Mouse (Mus musculus): ENCODE data around the gene Arhgap27. TPM values are rescaled to one million over a fixed set of nuclear protein-coding genes. Genes with fewer than 3 reads are reported as not detected.

Arhgap27 gene
- polyA plus RNA-seq, 1 experiment from 2014 or later: 16.9 TPM

DNA sequence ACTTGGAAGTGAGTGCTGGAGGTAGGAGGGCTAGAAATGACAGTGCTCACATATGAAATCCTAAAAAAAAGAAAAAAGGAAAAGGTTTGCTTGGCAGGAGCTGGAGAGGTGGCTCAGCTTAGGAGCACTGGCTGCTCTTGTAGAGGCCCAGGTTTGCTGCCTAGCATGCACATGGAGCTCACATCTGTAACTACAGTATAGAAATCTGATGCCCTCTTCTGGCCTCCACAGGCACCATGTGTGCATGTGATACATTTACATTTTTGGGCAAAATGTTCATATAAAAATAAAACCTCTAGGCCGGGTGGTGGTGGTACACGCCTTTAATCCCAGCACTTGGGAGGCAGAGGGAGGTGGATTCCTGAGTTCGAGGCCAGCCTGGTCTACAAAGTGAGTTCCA lies 35.6 kb upstream of the Arhgap27 start:
- 80% methylated on average over 3 of the region's 3 CpGs for WGBS
- Histone ChIP-seq H3K4me2 (replicated peaks; ENCODE audit: low read depth) (no peak overlapping the region), H3K4me3 (ENCODE audit: low read depth, low read length) (no peak overlapping the region), H3K9ac (ENCODE audit: low read depth, low read length) (no peak overlapping the region), H3K4me1 (replicated peaks; ENCODE audit: control insufficient read depth, insufficient read depth, low read length) (no peaks in the 10 kb centered on the region), H3K36me3 (ENCODE audit: control insufficient read depth, insufficient read depth) (peaks cover 34% of the 10 kb centered on the region), H3K27ac (ENCODE audit: low read depth, low read length) (no peak overlapping the region), H3K27me3 (replicated peaks; ENCODE audit: control insufficient read depth, insufficient read depth, low read length) (no peaks in the 10 kb centered on the region), H3K9me3 (ENCODE audit: control insufficient read depth) (no peaks in the 10 kb centered on the region)
- TF ChIP-seq CTCF (IDR thresholded peaks at IDR 0.05; ENCODE audit: low read depth): peak; percentile 65
- ATAC-seq: no peak

DNA sequence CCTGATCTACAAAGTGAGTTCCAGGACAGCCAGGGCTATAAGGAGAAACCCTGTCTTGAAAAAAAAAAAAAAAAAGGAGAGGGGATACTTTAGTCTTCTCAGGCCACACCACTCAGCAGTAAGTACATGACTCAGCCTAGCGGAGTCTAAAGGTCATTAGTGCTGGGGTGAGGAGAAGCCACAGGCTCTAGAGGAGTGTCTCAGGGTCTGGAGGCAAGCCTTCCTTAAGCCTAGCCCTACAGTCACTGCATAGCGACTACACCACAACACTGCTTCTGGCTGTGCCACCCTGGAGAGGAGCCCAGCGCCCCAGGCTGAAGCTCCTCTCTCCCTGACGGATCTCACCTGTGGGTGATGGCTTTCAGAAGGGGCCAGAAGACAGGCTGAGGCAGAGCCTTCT lies 33.2 kb upstream of the Arhgap27 start:
- 66% methylated on average over 4 of the region's 4 CpGs for WGBS
- no peaks in the 10 kb centered on the region for H3K4me1 ChIP-seq (replicated peaks; ENCODE audit: control insufficient read depth, insufficient read depth, low read length)
- TF ChIP-seq CTCF (IDR thresholded peaks at IDR 0.05; ENCODE audit: low read depth): no peak
- ATAC-seq: peak; percentile 89
- no peaks in the 10 kb centered on the region for H3K9me3 ChIP-seq (ENCODE audit: control insufficient read depth)
- peak overlapping the region; percentile 73 for H3K27ac ChIP-seq (ENCODE audit: low read depth, low read length)
- H3K4me2 ChIP-seq (replicated peaks; ENCODE audit: low read depth): no peak overlapping the region
- peaks cover 41% of the 10 kb centered on the region for H3K36me3 ChIP-seq (ENCODE audit: control insufficient read depth, insufficient read depth)
- H3K9ac ChIP-seq (ENCODE audit: low read depth, low read length): no peak overlapping the region
- H3K27me3 ChIP-seq (replicated peaks; ENCODE audit: control insufficient read depth, insufficient read depth, low read length): no peaks in the 10 kb centered on the region
- H3K4me3 ChIP-seq (ENCODE audit: low read depth, low read length): no peak overlapping the region

DNA sequence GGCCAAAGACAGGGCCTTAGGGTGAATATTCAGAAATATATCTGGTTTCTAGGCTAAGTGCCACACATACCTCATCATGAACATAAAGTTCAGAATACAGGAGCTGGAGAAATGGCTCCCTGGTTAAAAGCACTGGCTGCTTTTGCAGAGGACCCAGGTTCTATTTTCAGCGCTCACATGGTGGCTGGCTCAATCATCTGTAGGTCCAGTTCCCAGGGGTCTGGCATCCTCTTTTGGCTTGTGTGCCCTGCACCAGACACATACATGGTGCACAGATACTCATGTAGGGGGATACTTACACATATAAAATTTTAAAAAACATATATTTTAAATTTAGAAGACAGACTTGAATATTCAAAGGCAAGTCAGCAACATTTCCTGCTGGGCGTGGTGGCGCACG lies 32.7 kb upstream of the Arhgap27 start:
- Histone ChIP-seq H3K4me1 (replicated peaks; ENCODE audit: control insufficient read depth, insufficient read depth, low read length) (no peaks in the 10 kb centered on the region), H3K9me3 (ENCODE audit: control insufficient read depth) (no peaks in the 10 kb centered on the region), H3K9ac (ENCODE audit: low read depth, low read length) (no peak overlapping the region), H3K4me3 (ENCODE audit: low read depth, low read length) (no peak overlapping the region), H3K4me2 (replicated peaks; ENCODE audit: low read depth) (no peak overlapping the region), H3K27ac (ENCODE audit: low read depth, low read length) (no peak overlapping the region), H3K36me3 (ENCODE audit: control insufficient read depth, insufficient read depth) (peaks cover 42% of the 10 kb centered on the region), H3K27me3 (replicated peaks; ENCODE audit: control insufficient read depth, insufficient read depth, low read length) (no peaks in the 10 kb centered on the region)
- no peak for TF ChIP-seq CTCF (IDR thresholded peaks at IDR 0.05; ENCODE audit: low read depth)
- 93% methylated on average over 4 of the region's 4 CpGs for WGBS
- ATAC-seq: no peak

DNA sequence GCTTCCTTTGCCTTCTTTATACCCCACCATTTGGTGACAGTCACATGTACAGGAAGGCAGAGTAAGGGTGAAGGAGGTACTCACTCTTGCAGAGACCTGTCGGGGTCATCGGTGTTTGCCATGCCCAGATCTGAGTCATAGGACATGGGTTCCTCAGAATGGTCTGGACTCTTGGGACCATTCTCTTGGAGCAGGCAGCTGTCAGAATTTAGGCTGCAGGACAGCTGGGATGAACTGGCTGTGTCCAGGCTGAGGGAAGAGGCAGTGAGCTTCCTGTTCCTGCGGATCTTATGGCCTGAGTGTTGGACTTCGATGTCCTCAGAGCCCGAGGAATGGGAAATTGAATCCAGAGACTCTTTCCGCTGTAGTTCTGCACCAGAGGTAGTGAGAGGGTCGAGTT lies 31.1 kb upstream of the Arhgap27 start:
- no peak for TF ChIP-seq CTCF (IDR thresholded peaks at IDR 0.05; ENCODE audit: low read depth)
- Histone ChIP-seq H3K27ac (ENCODE audit: low read depth, low read length) (no peak overlapping the region), H3K36me3 (ENCODE audit: control insufficient read depth, insufficient read depth) (peaks cover 46% of the 10 kb centered on the region), H3K27me3 (replicated peaks; ENCODE audit: control insufficient read depth, insufficient read depth, low read length) (no peaks in the 10 kb centered on the region), H3K9me3 (ENCODE audit: control insufficient read depth) (no peaks in the 10 kb centered on the region), H3K9ac (ENCODE audit: low read depth, low read length) (no peak overlapping the region), H3K4me3 (ENCODE audit: low read depth, low read length) (no peak overlapping the region), H3K4me1 (replicated peaks; ENCODE audit: control insufficient read depth, insufficient read depth, low read length) (no peaks in the 10 kb centered on the region), H3K4me2 (replicated peaks; ENCODE audit: low read depth) (no peak overlapping the region)
- ATAC-seq: no peak
- 87% methylated on average over 7 of the region's 7 CpGs for WGBS

DNA sequence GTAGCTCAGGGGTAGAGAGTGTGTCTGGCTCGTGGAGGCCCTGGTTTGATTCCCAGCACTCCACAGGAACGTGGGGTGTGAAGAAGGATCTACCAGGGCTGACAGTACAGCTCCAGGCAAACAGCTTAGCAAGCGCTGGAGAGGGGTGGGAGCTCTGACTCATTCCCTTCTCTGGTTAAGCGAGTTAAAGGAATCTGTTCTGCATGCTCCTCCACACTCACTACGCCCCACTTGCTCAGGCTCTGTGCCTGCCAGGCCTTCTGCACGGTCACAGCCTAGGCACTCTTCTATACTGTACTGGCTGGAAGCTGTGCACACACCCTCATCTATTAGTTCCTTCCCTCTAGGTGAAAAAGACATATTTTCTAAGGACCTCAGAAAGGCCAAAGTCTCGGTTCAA lies 30.5 kb upstream of the Arhgap27 start:
- no peak overlapping the region for H3K4me2 ChIP-seq (replicated peaks; ENCODE audit: low read depth)
- 84% methylated on average over 7 of the region's 7 CpGs for WGBS
- H3K36me3 ChIP-seq (ENCODE audit: control insufficient read depth, insufficient read depth): peaks cover 46% of the 10 kb centered on the region
- TF ChIP-seq CTCF (IDR thresholded peaks at IDR 0.05; ENCODE audit: low read depth): no peak
- no peaks in the 10 kb centered on the region for H3K4me1 ChIP-seq (replicated peaks; ENCODE audit: control insufficient read depth, insufficient read depth, low read length)
- H3K9me3 ChIP-seq (ENCODE audit: control insufficient read depth): no peaks in the 10 kb centered on the region
- no peaks in the 10 kb centered on the region for H3K27me3 ChIP-seq (replicated peaks; ENCODE audit: control insufficient read depth, insufficient read depth, low read length)
- no peak for ATAC-seq
- H3K27ac ChIP-seq (ENCODE audit: low read depth, low read length): no peak overlapping the region
- no peak overlapping the region for H3K9ac ChIP-seq (ENCODE audit: low read depth, low read length)
- H3K4me3 ChIP-seq (ENCODE audit: low read depth, low read length): no peak overlapping the region

DNA sequence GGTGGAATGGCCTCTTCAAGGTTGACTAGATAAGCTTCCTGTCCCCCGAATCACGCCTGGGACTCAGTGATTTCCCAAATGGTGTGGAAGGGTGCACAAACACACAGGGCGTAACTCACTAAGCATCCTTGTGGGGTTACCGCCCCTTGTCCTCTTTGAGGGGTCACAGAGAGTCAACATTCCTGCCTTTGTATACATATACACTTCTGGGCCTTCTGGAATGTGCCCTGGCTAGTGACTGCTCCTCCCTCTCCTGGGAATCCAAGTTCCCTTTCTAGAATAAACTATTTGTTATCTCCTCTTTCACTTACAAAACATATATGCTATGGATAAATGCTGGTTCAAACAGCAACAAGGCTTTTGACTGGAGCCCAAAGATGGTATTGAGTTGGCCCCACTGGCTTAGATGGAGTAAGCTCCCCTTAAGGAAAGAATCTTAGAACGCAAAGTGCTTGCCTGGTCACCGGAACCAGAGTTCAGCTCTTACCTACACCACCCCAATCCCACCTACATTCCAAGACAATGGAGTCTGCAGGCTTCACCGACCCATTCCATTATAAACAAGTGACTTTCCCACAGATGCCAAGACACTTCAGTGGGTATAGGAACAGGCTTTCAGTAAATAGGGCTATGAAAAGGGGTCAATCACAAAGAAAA lies 24.5 kb upstream of the Arhgap27 start:
- H3K36me3 ChIP-seq (ENCODE audit: control insufficient read depth, insufficient read depth): peaks cover 20% of the 10 kb centered on the region
- 52% methylated on average over 7 of the region's 7 CpGs for WGBS
- no peak overlapping the region for H3K4me2 ChIP-seq (replicated peaks; ENCODE audit: low read depth)

More for the DNA sequence above, 24.5 kb upstream of the Arhgap27 start:
- H3K9ac ChIP-seq (ENCODE audit: low read depth, low read length): no peak overlapping the region
- no peaks in the 10 kb centered on the region for H3K4me1 ChIP-seq (replicated peaks; ENCODE audit: control insufficient read depth, insufficient read depth, low read length)
- ATAC-seq: no peak
- H3K27ac ChIP-seq (ENCODE audit: low read depth, low read length): no peak overlapping the region
- no peaks in the 10 kb centered on the region for H3K27me3 ChIP-seq (replicated peaks; ENCODE audit: control insufficient read depth, insufficient read depth, low read length)
- TF ChIP-seq CTCF (IDR thresholded peaks at IDR 0.05; ENCODE audit: low read depth): no peak
- H3K4me3 ChIP-seq (ENCODE audit: low read depth, low read length): no peak overlapping the region
- no peaks in the 10 kb centered on the region for H3K9me3 ChIP-seq (ENCODE audit: control insufficient read depth)

Data from intestine, postnatal 0 days (tissue).